Mouse (Mus musculus) testis, adult 2 months (tissue): ENCODE results near the gene Ppme1.

Experiments
- CTCF ChIP-seq: fragments of 200-500 bp; IDR thresholded peaks from 2 replicates; pipeline ENCODE4 v1.5.1; 2012; ENCODE audit warnings: low read depth, mild to moderate bottlenecking, inconsistent platforms, low read length, moderate library complexity; ENCODE audit not compliant: control insufficient read depth, insufficient read depth, insufficient replicate concordance
- POLR2A ChIP-seq: fragments of 200-500 bp; IDR thresholded peaks from 2 replicates; pipeline ENCODE4 v1.6.1; 2012; ENCODE audit warnings: low read depth, mild to moderate bottlenecking, inconsistent platforms, low read length, moderate library complexity; ENCODE audit not compliant: control insufficient read depth

GRCm38 (mm10) chr7:100371495-100372451, at the start of gene Ppme1, which contains the start of gene C2cd3:
- TF ChIP-seq CTCF (peak; percentile 35), POLR2A (peak; percentile 99)
